Mouse (Mus musculus): ENCODE results near the gene Tmem231. TPM values are rescaled to one million over a fixed set of nuclear protein-coding genes. Genes with fewer than 3 reads are reported as not detected.

The Tmem231 gene
- 10 to 100 TPM; 12.0 to 13.0 TPM for total RNA-seq (2021)

GRCm38 (mm10) chr8:111933348-111934076 lies at the start of gene Tmem231:
Gene Tmem231 (minus strand): TSS chr8:111933881.
- peak; percentile 90 to 97 for DNase-seq (ENCODE audit: low spot score in 2 of 2)
- intact Hi-C loops (cut with DNase I): no loop called here

GRCm38 (mm10) chr8:111982116-111982515 lies 48.4 kb upstream of the Tmem231 start:
- intact Hi-C loops (cut with DNase I): no loop called here
- DNase-seq (ENCODE audit: low spot score in 2 of 2): no peak

- no peak for DNase-seq (ENCODE audit: low spot score in 2 of 2)
- intact Hi-C loops (cut with DNase I): no loop called here
Observed at GRCm38 (mm10) chr8:111978147-111978546, 44.5 kb upstream of the Tmem231 start.

- no peak for DNase-seq (ENCODE audit: low spot score in 2 of 2)
- intact Hi-C loops (cut with DNase I): no loop called here
Observed at GRCm38 (mm10) chr8:111976326-111976725, 42.6 kb upstream of the Tmem231 start.

GRCm38 (mm10) chr8:111975706-111976105 lies 42.0 kb upstream of the Tmem231 start:
- DNase-seq (ENCODE audit: low spot score in 2 of 2): no peak
- intact Hi-C loops (cut with DNase I): no loop called here

GRCm38 (mm10) chr8:111974138-111974537 lies 40.5 kb upstream of the Tmem231 start:
- DNase-seq (ENCODE audit: low spot score in 2 of 2): no peak
- intact Hi-C loops (cut with DNase I): no loop called here

- DNase-seq (ENCODE audit: low spot score in 2 of 2): no peak
- intact Hi-C loops (cut with DNase I): no loop called here
Observed at GRCm38 (mm10) chr8:111968991-111969390, 35.3 kb upstream of the Tmem231 start.

- no peak for DNase-seq (ENCODE audit: low spot score in 2 of 2)
- intact Hi-C loops (cut with DNase I): no loop called here
Observed at GRCm38 (mm10) chr8:111968541-111968940, 34.9 kb upstream of the Tmem231 start.

- intact Hi-C loops (cut with DNase I): no loop called here
- DNase-seq (ENCODE audit: low spot score in 2 of 2): no peak
Observed at GRCm38 (mm10) chr8:111967246-111967870, 33.7 kb upstream of the Tmem231 start.

GRCm38 (mm10) chr8:111964849-111965561 lies 31.3 kb upstream of the Tmem231 start:
- DNase-seq (ENCODE audit: low spot score in 2 of 2): no peak
- intact Hi-C loops (cut with DNase I): no loop called here

- DNase-seq (ENCODE audit: low spot score in 2 of 2): peak in 1 of 2 experiments; percentile 41
- intact Hi-C loops (cut with DNase I): no loop called here
Observed at GRCm38 (mm10) chr8:111964351-111964750, 30.7 kb upstream of the Tmem231 start.

- intact Hi-C loops (cut with DNase I): no loop called here
- no peak for DNase-seq (ENCODE audit: low spot score in 2 of 2)
Observed at GRCm38 (mm10) chr8:111963546-111963945, 29.9 kb upstream of the Tmem231 start.

GRCm38 (mm10) chr8:111963091-111963490 lies 29.4 kb upstream of the Tmem231 start:
- DNase-seq (ENCODE audit: low spot score in 2 of 2): no peak
- intact Hi-C loops (cut with DNase I): no loop called here

- no peak for DNase-seq (ENCODE audit: low spot score in 2 of 2)
- intact Hi-C loops (cut with DNase I): no loop called here
Observed at GRCm38 (mm10) chr8:111962589-111962988, 28.9 kb upstream of the Tmem231 start.

- DNase-seq (ENCODE audit: low spot score in 2 of 2): no peak
- intact Hi-C loops (cut with DNase I): no loop called here
Observed at GRCm38 (mm10) chr8:111961330-111961729, 27.6 kb upstream of the Tmem231 start.

- intact Hi-C loops (cut with DNase I): no loop called here
- no peak for DNase-seq (ENCODE audit: low spot score in 2 of 2)
Observed at GRCm38 (mm10) chr8:111960591-111961321, 27.1 kb upstream of the Tmem231 start.

- DNase-seq (ENCODE audit: low spot score in 2 of 2): no peak
- intact Hi-C loops (cut with DNase I): no loop called here
Observed at GRCm38 (mm10) chr8:111957231-111957630, 23.6 kb upstream of the Tmem231 start.

- intact Hi-C loops (cut with DNase I): no loop called here
Observed at GRCm38 (mm10) chr8:111955879-111956278, 22.2 kb upstream of the Tmem231 start.

GRCm38 (mm10) chr8:111954844-111955594 lies 21.3 kb upstream of the Tmem231 start:
- intact Hi-C loops (cut with DNase I): no loop called here
- no peak for DNase-seq (ENCODE audit: low spot score in 2 of 2)

More at GRCm38 (mm10) chr8:111955879-111956278, 22.2 kb upstream of the Tmem231 start:
- DNase-seq (ENCODE audit: low spot score in 2 of 2): no peak

Data from left cerebral cortex, postnatal 25 days (tissue).